Mouse (Mus musculus) stomach, embryonic 16.5 days (tissue): ENCODE measurements around the gene Entpd1. TPM values are rescaled to one million over a fixed set of nuclear protein-coding genes. Genes with fewer than 3 reads are reported as not detected.

Experiments used
- ATAC-seq: fragments of 200-750 bp; cut with Nextera tagmentation; 2 replicates; pipeline ENCODE4 v1.8.0; 2017; ENCODE audit warnings: moderate number of reproducible peaks, moderate TSS enrichment; ENCODE audit not compliant: insufficient read depth, low FRiP score
- H3K27ac ChIP-seq: fragments of 300-500 bp; sonication (generic); 2 replicates; pipeline ENCODE4 v1.5.1; 2014; ENCODE audit warnings: low read length
- H3K27me3 ChIP-seq: fragments of 300-500 bp; sonication (generic); 2 replicates; pipeline ENCODE4 v1.6.1; 2014; ENCODE audit warnings: low read length, control low read depth, mixed read lengths; ENCODE audit not compliant: control insufficient read depth, insufficient read depth
- H3K36me3 ChIP-seq: fragments of 300-500 bp; sonication (generic); 2 replicates; pipeline ENCODE4 v1.6.1; 2014; ENCODE audit warnings: low read length; ENCODE audit not compliant: control insufficient read depth, insufficient read depth
- H3K4me1 ChIP-seq: fragments of 300-500 bp; sonication (generic); 2 replicates; pipeline ENCODE4 v1.6.1; 2014; ENCODE audit warnings: low read length, control low read depth, mixed read lengths; ENCODE audit not compliant: control insufficient read depth, insufficient read depth
- H3K4me2 ChIP-seq: fragments of 300-500 bp; sonication (generic); 2 replicates; pipeline ENCODE4 v1.6.1; 2014; ENCODE audit warnings: low read depth, low read length, mixed read lengths
- H3K4me3 ChIP-seq: fragments of 300-500 bp; sonication (generic); replicated peaks from 2 replicates; pipeline ENCODE4 v1.5.1; 2014; ENCODE audit warnings: mild to moderate bottlenecking, low read length
- H3K9ac ChIP-seq: fragments of 300-500 bp; sonication (generic); 2 replicates; pipeline ENCODE4 v1.6.1; 2014; ENCODE audit warnings: low read length
- H3K9me3 ChIP-seq: fragments of 300-500 bp; sonication (generic); replicated peaks from 2 replicates; pipeline ENCODE4 v1.6.1; 2016; ENCODE audit warnings: low read length, control low read depth; ENCODE audit not compliant: control insufficient read depth
- WGBS: fragments of 180-500 bp; shearing (Covaris S2); extraction: QIAGEN DNeasy Blood & Tissue Kit; methylation state at CpG from one replicate; pipeline ENCODE4 v1.1.7; 2014; 5-methylcytosine and 5-hydroxymethylcytosine counted together
- polyA plus RNA-seq: library from polyadenylated mRNA; unstranded; fragments of >200 nt; fragmentation: Nextera tagmentation; extraction: Ambion mirVana; gene quantifications from 2 replicates; pipeline ENCODE4 v1.2.1, GENCODE M21; 2015

Entpd1 gene
- polyA plus RNA-seq, 1 experiment from 2014 or later = 16.2 TPM

DNA sequence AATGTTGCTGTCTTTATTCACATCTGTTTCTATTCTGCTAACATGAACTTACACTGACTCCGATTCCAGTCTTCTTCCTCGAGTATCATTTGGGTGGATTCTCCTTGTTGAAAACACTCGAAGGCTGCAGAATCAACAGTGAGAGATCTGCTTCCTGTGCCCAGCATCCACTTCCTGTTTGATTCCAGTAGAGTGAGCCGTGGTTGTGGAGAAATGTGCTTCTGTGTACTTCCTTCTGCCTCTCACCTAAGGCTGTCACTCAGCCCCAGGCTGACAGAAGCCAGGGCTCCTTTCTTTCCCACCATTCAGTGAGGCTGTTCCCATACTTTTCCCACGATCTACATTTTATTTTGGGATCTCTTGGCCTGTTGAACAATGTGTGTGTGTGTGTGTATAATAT, 37.9 kb downstream of the Entpd1 start:
- Histone ChIP-seq H3K9me3 (no peaks in the 10 kb centered on the region), H3K4me2 (no peak overlapping the region), H3K27me3 (no peaks in the 10 kb centered on the region), H3K9ac (no peak overlapping the region), H3K27ac (no peak overlapping the region), H3K4me1 (no peaks in the 10 kb centered on the region; the same call in 1 of the 2 replicates), H3K36me3 (no peaks in the 10 kb centered on the region), H3K4me3 (no peak overlapping the region)
- no peak for ATAC-seq
- WGBS = 51% methylated on average over 5 of the region's 5 CpGs

DNA sequence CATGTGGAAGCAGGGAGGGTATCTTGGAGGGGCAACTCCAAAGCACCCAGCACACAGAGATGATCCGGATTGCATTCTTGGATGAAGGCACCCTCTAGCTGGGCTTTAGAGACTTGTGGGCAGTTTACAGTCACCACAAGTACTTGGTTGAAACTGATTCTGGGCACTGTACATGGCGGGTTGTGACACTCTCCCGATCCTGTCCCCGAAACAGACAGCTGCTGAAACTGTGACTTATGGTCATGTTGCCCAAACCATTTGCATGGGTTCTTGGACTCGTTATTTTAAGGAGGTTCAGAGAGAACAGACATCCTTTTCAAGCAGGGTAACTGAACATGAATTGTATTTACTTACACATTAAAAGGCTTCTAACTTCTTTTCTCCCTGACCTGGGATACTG, 44.0 kb downstream of the Entpd1 start:
- Histone ChIP-seq H3K27me3 (no peaks in the 10 kb centered on the region), H3K9ac (no peak overlapping the region), H3K27ac (no peak overlapping the region), H3K4me3 (no peak overlapping the region), H3K4me2 (no peak overlapping the region), H3K9me3 (no peaks in the 10 kb centered on the region), H3K36me3 (no peaks in the 10 kb centered on the region), H3K4me1 (no peaks in the 10 kb centered on the region; the same call in 1 of the 2 replicates)
- no peak for ATAC-seq
- WGBS = 85% methylated on average over 5 of the region's 5 CpGs

DNA sequence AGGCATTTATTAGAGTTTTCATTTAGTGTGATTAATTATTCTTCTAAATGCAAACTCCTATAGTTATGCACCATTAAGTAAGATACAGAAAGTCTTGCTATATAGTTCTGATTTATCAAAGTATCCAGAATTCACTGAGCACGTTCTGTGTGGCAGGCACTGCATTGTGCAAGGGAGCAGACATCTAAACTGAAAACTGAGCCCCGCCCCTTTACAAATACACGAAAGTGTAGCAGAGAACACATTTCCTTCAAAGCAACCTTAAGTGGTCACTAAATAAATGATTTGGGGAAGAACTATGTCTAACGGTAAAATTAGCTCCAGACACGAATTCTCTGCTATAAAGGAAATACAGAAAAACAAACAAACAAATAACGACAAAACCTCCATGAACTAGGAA, 46.1 kb downstream of the Entpd1 start:
- no peak overlapping the region for H3K9ac ChIP-seq
- H3K4me2 ChIP-seq = no peak overlapping the region
- no peaks in the 10 kb centered on the region for H3K9me3 ChIP-seq
- WGBS = 54% methylated on average over 6 of the region's 6 CpGs
- no peaks in the 10 kb centered on the region for H3K36me3 ChIP-seq
- no peak for ATAC-seq
- no peaks in the 10 kb centered on the region for H3K27me3 ChIP-seq
- no peak overlapping the region for H3K4me3 ChIP-seq
- H3K27ac ChIP-seq = no peak overlapping the region
- H3K4me1 ChIP-seq = peaks cover 3% of the 10 kb centered on the region; the same call in 1 of the 2 replicates

DNA sequence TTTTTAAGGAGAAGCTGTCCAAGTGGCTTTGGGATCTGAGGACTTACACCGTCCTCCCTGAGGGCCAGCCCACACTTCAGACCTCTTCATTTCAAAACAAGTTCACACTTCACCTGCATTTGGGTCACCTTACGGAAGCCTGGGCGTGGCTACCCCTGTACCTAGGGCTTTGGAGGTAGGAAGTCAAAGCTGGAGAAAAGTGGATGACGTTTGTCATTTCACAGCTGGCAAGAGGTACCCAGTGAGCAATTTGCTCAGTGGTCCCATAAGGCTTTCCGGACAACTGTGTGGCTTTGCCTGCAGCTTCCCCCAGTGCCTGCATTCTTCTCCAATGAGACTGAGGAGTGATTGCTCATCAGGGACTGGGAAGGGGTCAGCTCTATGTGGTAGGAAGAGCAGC, 46.8 kb downstream of the Entpd1 start:
- Histone ChIP-seq H3K4me2 (peak overlapping the region; percentile 52), H3K36me3 (no peaks in the 10 kb centered on the region), H3K4me1 (peaks cover 7% of the 10 kb centered on the region; the same call in 1 of the 2 replicates), H3K27ac (no peak overlapping the region), H3K9ac (no peak overlapping the region), H3K4me3 (no peak overlapping the region), H3K9me3 (no peaks in the 10 kb centered on the region), H3K27me3 (no peaks in the 10 kb centered on the region)
- no peak for ATAC-seq
- WGBS = 43% methylated on average over 5 of the region's 5 CpGs

DNA sequence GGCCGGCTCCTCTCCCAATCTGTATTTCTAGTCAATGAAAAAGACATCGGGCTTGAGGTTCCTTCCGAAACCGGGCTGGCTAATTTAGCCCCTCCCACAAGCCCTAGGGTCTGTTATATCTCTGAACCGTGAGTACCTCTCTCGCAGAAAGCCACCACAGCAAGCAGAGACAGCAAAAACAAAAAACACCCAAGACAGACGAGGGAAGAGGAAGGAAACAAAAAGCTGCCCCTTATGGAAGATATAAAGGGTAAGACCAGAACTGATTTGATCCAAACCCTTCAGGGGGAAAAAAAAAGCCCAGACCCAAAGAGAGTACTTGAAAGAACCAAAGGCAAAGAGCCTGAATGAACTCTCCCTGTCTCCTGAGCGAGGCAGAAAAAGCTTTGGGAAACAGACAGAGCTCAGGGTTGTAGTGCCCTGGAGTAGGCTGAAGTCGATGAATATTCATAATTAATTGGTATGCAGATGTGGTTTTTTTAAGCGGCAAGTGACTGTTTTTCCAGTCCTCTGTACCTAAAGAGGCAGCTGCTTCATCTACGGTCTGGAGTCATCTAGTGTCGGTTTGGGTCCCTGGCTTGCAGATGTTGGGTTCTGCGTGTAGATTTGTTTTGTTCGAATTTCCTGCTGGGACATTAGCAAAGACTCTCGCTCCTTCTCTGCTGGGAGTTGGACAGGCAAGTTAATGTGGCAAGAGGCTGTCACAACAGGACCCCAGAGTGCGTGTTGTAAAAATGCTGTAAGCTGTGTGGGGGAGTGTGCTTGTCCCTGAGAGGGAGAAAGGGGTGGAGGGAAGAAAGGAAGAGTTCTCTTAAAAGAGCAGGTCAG, 47.7 kb downstream of the Entpd1 start:
- peaks cover 10% of the 10 kb centered on the region; the same call in 1 of the 2 replicates for H3K4me1 ChIP-seq
- peak overlapping the region; percentile 84 for H3K27ac ChIP-seq
- H3K36me3 ChIP-seq = no peaks in the 10 kb centered on the region
- WGBS = 4% methylated on average over 16 of the region's 16 CpGs
- H3K9ac ChIP-seq = peak overlapping the region; percentile 60
- H3K9me3 ChIP-seq = no peaks in the 10 kb centered on the region
- H3K27me3 ChIP-seq = no peaks in the 10 kb centered on the region
- H3K4me3 ChIP-seq = peak overlapping the region; percentile 41
- ATAC-seq = no peak
- peak overlapping the region; percentile 52 for H3K4me2 ChIP-seq

DNA sequence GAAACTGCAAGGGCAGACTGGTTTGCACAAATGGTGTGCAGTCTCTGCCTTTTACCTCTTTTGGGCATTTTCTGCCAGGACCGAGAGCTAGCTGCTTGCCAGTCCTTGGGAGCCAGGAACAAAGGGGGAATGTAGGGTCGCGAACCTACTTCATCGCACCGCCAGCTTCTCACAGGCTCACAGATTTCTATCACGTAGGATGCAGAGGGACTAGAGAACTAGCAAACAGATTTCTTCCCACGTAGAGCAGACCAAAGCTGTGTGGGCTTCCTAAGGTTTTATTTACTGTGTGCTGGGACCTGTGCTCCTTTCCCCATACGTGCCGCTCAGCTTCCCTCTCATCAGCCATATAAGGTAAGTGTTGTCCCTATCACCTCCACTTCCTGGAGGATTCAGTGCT, 48.3 kb downstream of the Entpd1 start:
- Histone ChIP-seq H3K27ac (peak overlapping the region; percentile 84), H3K4me1 (peaks cover 10% of the 10 kb centered on the region; the same call in 1 of the 2 replicates), H3K4me3 (peak overlapping the region; percentile 41), H3K9ac (peak overlapping the region; percentile 60), H3K4me2 (peak overlapping the region; percentile 52), H3K9me3 (no peaks in the 10 kb centered on the region), H3K36me3 (no peaks in the 10 kb centered on the region), H3K27me3 (no peaks in the 10 kb centered on the region)
- 27% methylated on average over 9 of the region's 9 CpGs for WGBS
- no peak for ATAC-seq

DNA sequence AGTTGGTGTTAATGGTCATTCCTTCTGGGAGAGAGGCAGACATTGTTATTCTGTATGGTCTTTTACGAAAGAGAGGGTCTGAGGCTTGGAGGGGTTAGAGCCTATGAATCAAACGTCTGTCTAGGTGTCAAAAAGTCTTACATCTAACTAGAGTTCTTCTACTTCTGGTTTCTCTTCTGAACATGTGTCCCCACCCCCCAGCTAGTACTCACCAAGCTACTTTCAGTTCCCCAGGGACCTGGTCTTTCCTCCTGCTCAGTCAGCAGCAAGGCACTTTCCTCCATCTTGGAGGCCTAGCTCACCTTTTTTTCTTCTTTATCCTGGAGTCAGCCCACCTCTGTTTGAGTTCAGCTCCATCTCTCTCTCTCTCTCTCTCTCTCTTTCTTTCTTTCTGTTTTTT, 48.9 kb downstream of the Entpd1 start:
- H3K4me3 ChIP-seq = peak overlapping the region; percentile 41

DNA sequence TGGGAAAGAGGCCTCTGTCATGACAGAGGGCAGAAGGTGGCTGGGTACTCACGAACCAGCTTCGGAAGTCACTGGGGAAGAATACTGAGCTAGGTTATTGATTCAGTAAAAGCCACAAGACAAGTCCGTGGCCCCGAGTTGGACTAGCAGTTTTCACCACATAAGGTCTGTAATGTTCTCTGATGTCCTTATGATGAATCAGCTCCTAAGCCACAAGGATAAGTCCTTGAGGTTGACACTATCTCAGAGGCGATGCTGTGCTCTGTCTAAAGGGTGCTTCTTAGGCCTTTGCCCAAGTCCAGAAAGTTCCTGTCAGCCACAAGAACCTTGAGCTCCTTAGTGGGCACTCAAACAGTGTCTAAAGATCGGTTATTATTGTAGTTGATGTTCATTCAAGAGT, 49.7 kb downstream of the Entpd1 start:
- H3K9me3 ChIP-seq = no peaks in the 10 kb centered on the region
- H3K4me3 ChIP-seq = no peak overlapping the region
- H3K27me3 ChIP-seq = no peaks in the 10 kb centered on the region
- ATAC-seq = no peak
- H3K9ac ChIP-seq = no peak overlapping the region
- H3K4me2 ChIP-seq = peak overlapping the region; percentile 52; the same call in 1 of the 2 replicates
- H3K36me3 ChIP-seq = no peaks in the 10 kb centered on the region
- no peak overlapping the region for H3K27ac ChIP-seq
- peaks cover 10% of the 10 kb centered on the region; the same call in 1 of the 2 replicates for H3K4me1 ChIP-seq
- WGBS = 85% methylated on average over 6 of the region's 6 CpGs

More for the DNA sequence above, 48.9 kb downstream of the Entpd1 start:
- Histone ChIP-seq H3K4me1 (peaks cover 10% of the 10 kb centered on the region; the same call in 1 of the 2 replicates), H3K9me3 (no peaks in the 10 kb centered on the region), H3K27me3 (no peaks in the 10 kb centered on the region), H3K27ac (peak overlapping the region; percentile 84), H3K4me2 (peak overlapping the region; percentile 52), H3K36me3 (no peaks in the 10 kb centered on the region), H3K9ac (no peak overlapping the region)
- no peak for ATAC-seq
- WGBS = 89% methylated on average over 2 of the region's 2 CpGs

DNA sequence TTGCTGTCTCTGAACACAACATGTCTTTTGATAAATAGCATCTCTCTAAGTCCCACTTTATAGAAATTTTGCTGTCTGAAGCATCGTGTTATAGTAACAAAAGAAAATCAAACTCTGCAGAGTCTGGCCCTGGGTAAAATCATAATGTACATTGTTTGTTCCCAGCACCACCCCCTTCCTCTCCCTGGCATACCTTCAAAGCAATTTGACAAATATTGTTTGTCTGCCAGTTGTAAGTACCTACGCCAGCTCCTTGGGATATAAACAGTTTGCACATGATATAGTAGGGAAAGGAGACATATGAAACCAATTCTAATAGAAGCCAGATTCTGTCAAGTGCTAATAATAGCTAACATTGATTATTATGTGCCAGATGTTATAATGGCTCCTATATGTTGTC, 50.6 kb downstream of the Entpd1 start:
- Histone ChIP-seq H3K4me2 (peak overlapping the region; percentile 16; the same call in 1 of the 2 replicates), H3K36me3 (no peaks in the 10 kb centered on the region), H3K27ac (no peak overlapping the region), H3K4me3 (no peak overlapping the region), H3K9me3 (no peaks in the 10 kb centered on the region), H3K4me1 (peaks cover 10% of the 10 kb centered on the region; the same call in 1 of the 2 replicates), H3K9ac (no peak overlapping the region), H3K27me3 (no peaks in the 10 kb centered on the region)
- 42% methylated on average over 2 of the region's 2 CpGs for WGBS
- no peak for ATAC-seq
